Mouse (Mus musculus) embryo, embryonic 9.5 days (tissue): Measurements from ENCODE around the gene Cfap58.

Experiments used
- DNase-seq: peaks from one replicate; pipeline ENCODE4 v3.0.0-alpha.2; 2017; ENCODE audit errors: extremely low spot score

The Cfap58 gene

DNA sequence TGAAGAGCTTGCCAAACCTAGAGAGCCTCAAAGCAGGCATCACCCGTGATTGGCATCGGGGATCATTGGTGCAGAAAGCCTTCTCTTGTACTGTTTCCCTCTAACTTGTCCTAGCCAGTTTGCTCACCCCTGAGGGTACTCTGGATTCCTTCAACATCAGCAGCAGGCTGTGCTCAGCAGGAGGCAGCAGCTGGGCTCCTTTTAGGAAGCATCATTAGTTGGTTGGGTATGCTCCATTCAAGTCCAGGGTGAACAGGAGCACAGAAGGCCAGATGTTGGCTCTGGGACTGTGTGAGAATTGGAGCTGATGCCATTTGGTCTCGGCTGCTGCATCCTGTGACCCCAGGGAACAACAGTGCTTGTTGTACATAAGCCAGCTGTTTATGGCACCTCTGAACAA, 142.2 kb downstream of the Cfap58 start:
- no peak for DNase-seq

- DNase-seq = no peak
These were observed 144.0 kb downstream of the Cfap58 start for GRCm38 (mm10) chr19:48081456-48081855.
